Mouse (Mus musculus) spleen, adult 2 months (tissue): ENCODE data around the gene Fbxo42.

ENCODE experiments used
- CTCF ChIP-seq: fragments of 200-500 bp; IDR thresholded peaks from 2 replicates; pipeline ENCODE4 v1.5.1; 2011; ENCODE audit warnings: mild to moderate bottlenecking, inconsistent platforms; ENCODE audit not compliant: insufficient read depth, insufficient read length, insufficient replicate concordance; ENCODE audit errors: extremely low read depth
- POLR2A ChIP-seq: fragments of 200-500 bp; IDR thresholded peaks from 2 replicates; pipeline ENCODE4 v1.6.1; 2011; ENCODE audit warnings: low read depth, low read length, inconsistent platforms

GRCm38 (mm10) chr4:141106526-141107183 is 41.1 kb upstream of the Fbxo42 start:
- TF ChIP-seq CTCF (no peak), POLR2A (no peak)
